Mouse (Mus musculus) hindbrain, embryonic 16.5 days (tissue): ENCODE results near the gene Arl4d. TPM values are rescaled to one million over a fixed set of nuclear protein-coding genes. Genes with fewer than 3 reads are reported as not detected.
"Not testable (repeated sequence)": the region's sequence is repeated elsewhere in the genome, so short reads cannot be mapped to it uniquely, and the experiment has no call there.

Experiments used
- ATAC-seq: fragments of 200-750 bp; cut with Nextera tagmentation; 2 replicates; pipeline ENCODE4 v1.8.0; 2017; ENCODE audit warnings: moderate TSS enrichment, moderate library complexity
- H3K27ac ChIP-seq: fragments of 300-500 bp; sonication (generic); 2 replicates; pipeline ENCODE4 v1.5.1; 2014; ENCODE audit warnings: low read depth, mild to moderate bottlenecking, control low read depth, low read length, moderate library complexity
- H3K27me3 ChIP-seq: fragments of 300-500 bp; sonication (generic); replicated peaks from 2 replicates; pipeline ENCODE4 v1.6.1; 2014; ENCODE audit warnings: low read length; ENCODE audit not compliant: control insufficient read depth, insufficient read depth
- H3K36me3 ChIP-seq: fragments of 300-500 bp; sonication (generic); 2 replicates; pipeline ENCODE4 v1.6.1; 2014; ENCODE audit warnings: mild to moderate bottlenecking, low read length, moderate library complexity, mixed read lengths; ENCODE audit not compliant: control insufficient read depth, insufficient read depth
- H3K4me1 ChIP-seq: fragments of 300-500 bp; sonication (generic); 2 replicates; pipeline ENCODE4 v1.6.1; 2014; ENCODE audit warnings: low read depth, low read length; ENCODE audit not compliant: control insufficient read depth, insufficient read depth
- H3K4me2 ChIP-seq: fragments of 300-500 bp; sonication (generic); 2 replicates; pipeline ENCODE4 v1.6.1; 2014; ENCODE audit warnings: mild to moderate bottlenecking, low read length, control low read depth, moderate library complexity
- H3K4me3 ChIP-seq: fragments of 300-500 bp; sonication (generic); 2 replicates; pipeline ENCODE4 v1.5.1; 2014; ENCODE audit warnings: mild to moderate bottlenecking, low read length, control low read depth, moderate library complexity
- H3K9ac ChIP-seq: fragments of 300-500 bp; sonication (generic); 2 replicates; pipeline ENCODE4 v1.6.1; 2014; ENCODE audit warnings: low read depth, mild to moderate bottlenecking, control low read depth, low read length, moderate library complexity
- H3K9me3 ChIP-seq: fragments of 300-500 bp; sonication (generic); 2 replicates; pipeline ENCODE4 v1.6.1; 2014; ENCODE audit warnings: mild to moderate bottlenecking, low read length, moderate library complexity; ENCODE audit not compliant: control insufficient read depth
- WGBS: fragments of 180-500 bp; shearing (Covaris S2); extraction: QIAGEN DNeasy Blood & Tissue Kit; methylation state at CpG from one replicate; pipeline ENCODE4 v1.1.7; 2014; 5-methylcytosine and 5-hydroxymethylcytosine counted together
- polyA plus RNA-seq: library from polyadenylated mRNA; unstranded; fragments of >200 nt; fragmentation: Nextera tagmentation; extraction: Ambion mirVana; gene quantifications from 2 replicates; pipeline ENCODE4 v1.2.1, GENCODE M21; 2015

Arl4d gene
- 7.6 and 7.7 TPM in 2 replicates for polyA plus RNA-seq

DNA sequence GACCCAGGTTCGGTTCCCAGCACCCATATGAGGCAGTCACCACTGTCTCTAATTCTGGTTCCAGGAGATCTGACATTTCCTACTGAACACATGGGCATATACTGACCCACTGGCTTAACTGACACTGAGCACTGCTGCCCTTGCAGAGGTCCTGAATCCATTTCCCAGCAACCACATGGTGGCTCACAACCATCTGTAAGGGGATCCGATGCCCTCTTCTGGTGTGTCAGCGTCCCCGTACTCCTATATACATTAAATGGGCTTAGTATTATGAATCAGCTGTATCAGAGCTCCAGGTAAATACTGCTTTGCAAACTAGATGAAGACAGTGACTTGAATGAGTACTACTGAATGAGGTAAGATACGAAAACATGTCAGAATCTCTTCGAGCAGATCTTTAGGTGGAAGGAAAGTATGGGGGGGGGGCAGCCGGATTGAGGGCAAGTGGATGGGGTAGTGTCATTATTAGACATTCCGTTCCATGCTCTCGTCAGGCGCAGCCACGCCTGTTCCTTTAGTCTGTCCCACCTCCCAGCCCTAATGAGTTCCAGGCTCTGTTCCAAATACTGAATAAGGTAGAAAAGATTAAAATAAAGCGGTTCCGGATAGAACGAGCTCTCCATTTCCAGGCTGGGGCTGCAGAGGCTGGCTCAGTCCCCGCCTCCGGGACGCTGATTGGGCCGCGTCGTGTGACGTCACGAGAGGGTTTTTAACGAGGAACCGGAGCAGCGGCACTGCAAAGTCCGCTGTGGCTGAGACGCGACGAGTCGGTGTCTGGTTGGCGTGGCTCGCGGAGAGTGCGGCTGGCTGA lies at the start of gene Arl4d:
Gene Arl4d, plus strand, starts transcription at position 717 of the 811 bp plus-strand sequence.
- Histone ChIP-seq H3K4me1 (peaks cover 3% of the 10 kb centered on the region; the same call in 1 of the 2 replicates), H3K27me3 (no peaks in the 10 kb centered on the region), H3K4me3 (peak within 1 kb of the TSS; percentile 72), H3K36me3 (no peaks in the 10 kb centered on the region), H3K9ac (peak within 1 kb of the TSS; percentile 78), H3K4me2 (peak within 1 kb of the TSS; percentile 97), H3K9me3 (no peaks in the 10 kb centered on the region), H3K27ac (peak within 1 kb of the TSS; percentile 80)
- 6% methylated on average over 34 of the region's 34 CpGs for WGBS
- ATAC-seq = peak; percentile 97

GRCm38 (mm10) chr11:101616104-101616503 lies 49.2 kb upstream of the Arl4d start:
- 95% methylated on average over 8 of the region's 8 CpGs for WGBS
- Histone ChIP-seq H3K4me3 (no peak overlapping the region), H3K9ac (no peak overlapping the region), H3K27ac (no peak overlapping the region), H3K4me1 (peaks cover 12% of the 10 kb centered on the region), H3K27me3 (no peaks in the 10 kb centered on the region), H3K4me2 (no peak overlapping the region), H3K36me3 (no peaks in the 10 kb centered on the region), H3K9me3 (no peaks in the 10 kb centered on the region)
- ATAC-seq = no peak

DNA sequence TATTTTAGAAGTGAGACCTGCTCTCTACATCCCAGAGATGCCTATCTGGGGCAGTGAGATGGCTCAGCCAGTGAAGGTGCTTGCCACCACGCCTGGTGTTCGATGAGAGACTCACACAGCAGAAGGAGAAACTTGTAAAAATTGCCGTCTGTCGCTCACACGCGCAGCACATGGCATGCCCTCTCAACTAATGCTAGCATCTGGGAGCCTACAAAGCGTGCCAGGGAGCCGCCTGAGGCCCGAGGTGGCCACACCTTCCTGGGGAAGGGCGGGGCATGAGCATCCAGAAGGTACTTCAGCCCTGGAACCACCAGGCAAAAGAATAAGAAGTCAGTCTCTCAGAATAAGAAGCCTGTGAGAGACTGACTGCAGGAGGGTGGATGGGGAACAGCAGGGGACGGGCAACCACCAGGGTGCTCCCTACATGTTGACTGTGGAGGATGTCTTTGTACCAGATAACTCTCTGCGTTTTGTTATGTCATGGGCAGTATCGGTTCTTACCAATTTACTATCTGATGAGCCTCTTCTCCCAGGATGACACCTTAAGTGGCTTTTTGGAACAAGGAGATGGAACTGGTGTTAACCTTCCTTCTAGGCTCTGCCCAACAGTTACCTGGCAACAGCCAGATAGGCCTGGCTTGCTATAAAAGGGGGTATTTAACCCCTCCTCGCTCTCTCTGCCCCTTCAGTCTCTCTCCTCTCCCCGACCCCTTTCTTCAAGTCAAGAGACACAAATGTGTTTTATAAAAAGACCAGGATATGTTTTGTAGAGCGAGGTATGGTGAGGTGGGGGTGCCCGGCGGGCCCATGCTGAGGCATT lies 48.2 kb upstream of the Arl4d start:
- H3K9ac ChIP-seq = no peak overlapping the region
- peak overlapping the region; percentile 44; the same call in 1 of the 2 replicates for H3K27ac ChIP-seq
- peak; percentile 60; the same call in 1 of the 2 replicates for ATAC-seq
- peak overlapping the region; percentile 50 for H3K4me2 ChIP-seq
- H3K27me3 ChIP-seq = no peaks in the 10 kb centered on the region
- no peaks in the 10 kb centered on the region for H3K9me3 ChIP-seq
- 20% methylated on average over 18 of the region's 18 CpGs for WGBS
- H3K4me3 ChIP-seq = no peak overlapping the region
- peaks cover 12% of the 10 kb centered on the region for H3K4me1 ChIP-seq
- H3K36me3 ChIP-seq = no peaks in the 10 kb centered on the region

- peak; percentile 77 for ATAC-seq
- 5% methylated on average over 8 of the region's 8 CpGs for WGBS
- no peaks in the 10 kb centered on the region for H3K9me3 ChIP-seq
These were observed 47.5 kb upstream of the Arl4d start for GRCm38 (mm10) chr11:101617849-101618248.

DNA sequence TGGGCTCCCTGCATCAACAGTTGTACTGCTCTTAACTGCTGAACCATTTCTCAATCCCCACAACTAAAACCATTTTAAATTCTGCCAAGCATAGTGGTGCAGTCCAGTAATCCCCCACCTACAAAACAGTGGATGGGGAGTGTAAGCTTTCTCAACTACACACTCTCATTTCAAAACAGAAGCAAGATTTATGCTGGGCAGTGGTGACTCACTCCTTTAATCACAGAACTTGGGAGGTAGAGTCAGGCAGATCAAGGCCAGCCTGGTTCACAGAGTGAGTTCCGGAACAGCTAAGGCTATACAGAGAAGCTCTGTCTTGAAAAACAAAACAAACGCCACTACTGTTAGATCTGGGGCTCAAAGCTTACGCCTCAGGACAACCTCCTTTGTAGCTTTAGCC lies 46.7 kb upstream of the Arl4d start:
- no peak for ATAC-seq
- Histone ChIP-seq H3K9ac (no peak overlapping the region), H3K4me3 (no peak overlapping the region), H3K4me2 (no peak overlapping the region), H3K9me3 (no peaks in the 10 kb centered on the region), H3K27me3 (no peaks in the 10 kb centered on the region), H3K27ac (no peak overlapping the region), H3K36me3 (no peaks in the 10 kb centered on the region), H3K4me1 (peaks cover 12% of the 10 kb centered on the region)
- 70% methylated on average over 3 of the region's 3 CpGs for WGBS

More at GRCm38 (mm10) chr11:101617849-101618248, 47.5 kb upstream of the Arl4d start:
- no peak overlapping the region for H3K9ac ChIP-seq
- H3K4me2 ChIP-seq = peak overlapping the region; percentile 50
- no peaks in the 10 kb centered on the region for H3K36me3 ChIP-seq
- no peaks in the 10 kb centered on the region for H3K27me3 ChIP-seq
- no peak overlapping the region for H3K4me3 ChIP-seq
- H3K27ac ChIP-seq = peak overlapping the region; percentile 51
- H3K4me1 ChIP-seq = peaks cover 12% of the 10 kb centered on the region

GRCm38 (mm10) chr11:101620022-101620655 lies 45.2 kb upstream of the Arl4d start:
- not testable (repeated sequence) for H3K4me2 ChIP-seq, H3K27ac ChIP-seq, H3K4me3 ChIP-seq, H3K36me3 ChIP-seq, H3K9ac ChIP-seq, H3K9me3 ChIP-seq, ATAC-seq, H3K27me3 ChIP-seq
- H3K4me1 ChIP-seq = peaks cover 12% of the 10 kb centered on the region
- WGBS = 88% methylated on average over 11 of the region's 11 CpGs

- Histone ChIP-seq H3K4me2 (peak overlapping the region; percentile 97), H3K36me3 (no peaks in the 10 kb centered on the region), H3K4me1 (peaks cover 3% of the 10 kb centered on the region; the same call in 1 of the 2 replicates), H3K4me3 (peak overlapping the region; percentile 40), H3K27ac (peak overlapping the region; percentile 87), H3K27me3 (no peaks in the 10 kb centered on the region), H3K9ac (peak overlapping the region; percentile 51), H3K9me3 (no peaks in the 10 kb centered on the region)
- 6% methylated on average over 8 of the region's 8 CpGs for WGBS
- ATAC-seq = peak; percentile 37
These were observed 38.7 kb upstream of the Arl4d start for GRCm38 (mm10) chr11:101626649-101626994.

DNA sequence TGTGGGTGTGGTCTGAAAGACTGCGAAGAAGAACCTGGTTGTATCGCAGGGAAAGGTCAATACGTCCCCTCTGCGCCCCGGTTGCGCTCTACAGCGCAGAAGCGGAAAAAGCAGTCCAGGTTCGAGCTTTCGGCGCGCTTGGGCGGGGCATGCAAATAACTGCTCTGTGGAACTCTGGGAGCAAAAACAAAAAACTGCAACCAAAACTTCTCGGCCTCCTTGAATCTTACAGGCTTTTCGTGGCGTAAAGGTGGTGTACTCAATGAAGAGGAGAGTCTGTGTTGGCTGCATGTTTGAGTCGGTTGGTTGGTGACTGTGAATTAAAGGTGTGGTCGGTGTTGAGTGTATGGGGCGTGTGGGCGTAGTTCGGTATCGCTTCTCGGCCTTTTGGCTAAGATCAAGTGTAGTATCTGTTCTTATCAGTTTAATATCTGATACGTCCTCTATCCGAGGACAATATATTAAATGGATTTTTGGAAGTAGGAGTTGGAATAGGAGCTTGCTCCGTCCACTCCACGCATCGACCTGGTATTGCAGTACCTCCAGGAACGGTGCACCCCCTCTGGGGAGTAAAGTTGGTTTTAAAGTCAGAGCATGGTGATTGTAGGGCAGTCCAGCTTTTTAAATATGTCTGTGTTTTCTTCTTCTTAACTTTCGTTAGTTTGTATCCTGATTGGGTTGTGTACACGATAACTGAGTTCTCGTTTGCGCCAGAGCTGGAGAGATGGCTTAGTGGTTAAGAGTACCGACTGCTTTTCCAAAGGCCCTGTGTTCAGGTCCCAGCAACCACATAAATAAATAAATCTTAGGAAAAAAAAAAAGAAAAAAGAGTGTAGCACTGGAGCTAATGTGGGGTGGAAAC lies 38.1 kb upstream of the Arl4d start, which contains the start of gene Rdm1:
Gene Rdm1, plus strand, starts transcription at position 201 of the 862 bp plus-strand sequence.
- ATAC-seq = peak; percentile 94
- Histone ChIP-seq H3K9ac (peak within 1 kb of the TSS; percentile 75), H3K4me3 (peak within 1 kb of the TSS; percentile 67), H3K27me3 (no peaks in the 10 kb centered on the region), H3K4me2 (peak within 1 kb of the TSS; percentile 97), H3K27ac (peak within 1 kb of the TSS; percentile 92), H3K36me3 (no peaks in the 10 kb centered on the region), H3K4me1 (peaks cover 3% of the 10 kb centered on the region; the same call in 1 of the 2 replicates), H3K9me3 (no peaks in the 10 kb centered on the region)
- WGBS = under 1% methylated on average over 32 of the region's 34 CpGs
